Comparison of ENCODE assay signal across 25 mouse cellular contexts in genomic region chr14:51172947-51173346, GRCm38 (mm10). TPM values are rescaled to one million over a fixed set of nuclear protein-coding genes. Genes with fewer than 3 reads are reported as not detected.
A peak's percentile ranks its signal among the peaks of the same experiment; 100 is the strongest.
DNase-seq lines count a peak whose midpoint lies in the region; ATAC-seq and TF ChIP-seq lines count a peak whose summit lies in the region.
"Not testable (repeated sequence)": the region's sequence is repeated elsewhere in the genome, so short reads cannot be mapped to it uniquely, and the experiment has no call there.
"Had no signal": no experiment of that assay in that cellular context is flagged by ENCODE, and none has a peak within 500 bp of the region (broad histone marks: within the 10 kb centered on the region; RNA-seq: fewer than 3 reads in every experiment).

No protein-coding gene starts in this region.

- H3K4me1 ChIP-seq in CH12.LX (ENCODE audit: control insufficient read depth in 1 of 2, insufficient read depth in 2 of 2) = peaks cover 11 to 12% of the 10 kb centered on the region in 2 experiments
- not testable (repeated sequence) for H3K4me1 ChIP-seq in forebrain, postnatal 0 days (ENCODE audit: insufficient read depth); intestine, embryonic 15.5 days (replicated peaks)
- H3K4me1 ChIP-seq in heart, embryonic 13.5 days = peaks cover 13% of the 10 kb centered on the region

- peak; percentile 68 for ATAC-seq in forebrain, postnatal 0 days
- ATAC-seq in heart, embryonic 13.5 days (ENCODE audit: extremely low read depth, insufficient number of reproducible peaks, low FRiP score, low TSS enrichment) = not testable (repeated sequence)
- ATAC-seq in intestine, embryonic 15.5 days = 0 out of 2 replicates have a peak, but pooled peaks have one; percentile 22

- 28% methylated on average over 4 of the region's 4 CpGs for WGBS in forebrain, postnatal 0 days
- 46% methylated on average over 4 of the region's 4 CpGs for WGBS in heart, embryonic 13.5 days
- 67% methylated on average over 4 of the region's 4 CpGs for WGBS in intestine, embryonic 15.5 days

- in situ Hi-C loops in CH12.LX (cut with MboI; ENCODE audit: low pct_ligation_motif_present, low pct_unique_long_range_greater_than_20kb, low sequenced_read_pairs) = loop anchor here (5.0 kb wide), 1 partner anchor 79 kb away; no protein-coding TSS in a partner anchor

- peak overlapping the region; percentile 68 for H3K9ac ChIP-seq in CH12.LX (ENCODE audit: insufficient read depth, low read depth)
- H3K9ac ChIP-seq in forebrain, postnatal 0 days; intestine, embryonic 15.5 days: not testable (repeated sequence)
- 0 out of 2 replicates have a peak overlapping the region, but pooled peaks have one; percentile 33 for H3K9ac ChIP-seq in heart, embryonic 13.5 days

- dilution Hi-C loops in CH12.LX (cut with MboI; ENCODE audit: extremely low pct_ligation_motif_present, extremely low pct_unique_long_range_greater_than_20kb, low sequenced_read_pairs) = not testable (repeated sequence)

- TF ChIP-seq RAD21 in CH12.LX (IDR thresholded peaks at IDR 0.05; ENCODE audit: low read depth, low read length) = not testable (repeated sequence)

- not testable (repeated sequence) for TF ChIP-seq POLR2A in CH12.LX (IDR thresholded peaks at IDR 0.05; ENCODE audit: low read depth, low read length)

- intact Hi-C loops in left cerebral cortex, postnatal 25 days (cut with DNase I) = loop anchor here (5.0 kb wide), 1 partner anchor 174 kb away; no protein-coding TSS in a partner anchor

- TF ChIP-seq CTCF in CH12.LX (conservative IDR thresholded peaks at IDR 0.05 in 1 of 2, IDR thresholded peaks at IDR 0.05 in 1 of 2; ENCODE audit: low read depth in 2 of 2, low read length in 2 of 2); forebrain, postnatal 0 days (IDR thresholded peaks at IDR 0.05; ENCODE audit: low read depth): not testable (repeated sequence)

- H3K36me3 ChIP-seq in CH12.LX (replicated peaks in 1 of 2; ENCODE audit: control insufficient read depth in 1 of 2, insufficient read depth in 1 of 2, low read length in 1 of 2); forebrain, postnatal 0 days (ENCODE audit: insufficient read depth); heart, embryonic 13.5 days; intestine, embryonic 15.5 days: not testable (repeated sequence)

- DNase-seq in CH12.LX (ENCODE audit: extremely low read depth); forebrain, postnatal 0 days: not testable (repeated sequence)
- peak; percentile 15 for DNase-seq in layer of hippocampus, adult 9-10 months (ENCODE audit: low spot score)
- peak; percentile 11 to 46 for DNase-seq in left cerebral cortex, postnatal 25 days (ENCODE audit: low spot score in 2 of 2)
- DNase-seq in retina, postnatal 1 day = peak; percentile 1

- not testable (repeated sequence) for TF ChIP-seq EP300 in CH12.LX (IDR thresholded peaks at IDR 0.05; ENCODE audit: low read length)

- not testable (repeated sequence) for H3K79me2 ChIP-seq in CH12.LX (replicated peaks; ENCODE audit: control insufficient read depth, extremely low read depth, insufficient read depth, poor library complexity, severe bottlenecking)

- peak overlapping the region; percentile 74 for H3K27ac ChIP-seq in CH12.LX (ENCODE audit: insufficient read depth, low read depth)
- not testable (repeated sequence) for H3K27ac ChIP-seq in forebrain, postnatal 0 days (ENCODE audit: low read depth, low read length); heart, embryonic 13.5 days (replicated peaks); intestine, embryonic 15.5 days

- H3K27me3 ChIP-seq in CH12.LX (replicated peaks); forebrain, postnatal 0 days (ENCODE audit: insufficient read depth, low read length); heart, embryonic 13.5 days (replicated peaks); intestine, embryonic 15.5 days (replicated peaks): not testable (repeated sequence)

- H3K4me2 ChIP-seq in CH12.LX (ENCODE audit: insufficient read depth, low read depth, poor library complexity, severe bottlenecking) = peak overlapping the region; percentile 97
- H3K4me2 ChIP-seq in forebrain, postnatal 0 days (ENCODE audit: low read depth); intestine, embryonic 15.5 days (replicated peaks): not testable (repeated sequence)
- H3K4me2 ChIP-seq in heart, embryonic 13.5 days = peak overlapping the region; percentile 41

- H3K9me3 ChIP-seq in CH12.LX (replicated peaks; ENCODE audit: low read length); forebrain, postnatal 0 days (ENCODE audit: low read length); heart, embryonic 13.5 days; intestine, embryonic 15.5 days: not testable (repeated sequence)

- H3K4me3 ChIP-seq in CH12.LX (replicated peaks in 1 of 3; ENCODE audit: low read depth in 2 of 3, low read length in 2 of 3, poor library complexity in 1 of 3) = peak overlapping the region in 2 of 3 experiments; percentile 46 to 61
- not testable (repeated sequence) for H3K4me3 ChIP-seq in forebrain, postnatal 0 days (ENCODE audit: low read depth, low read length); heart, embryonic 13.5 days; intestine, embryonic 15.5 days (replicated peaks)

RNA-seq across cellular contexts. Expression of gene Rnase2b, which starts 10.9 kb away (rescaled TPM):
- total RNA-seq in CH12.LX (2012; rRNA removed) (1.3 and 1.6 TPM in 2 replicates), CH12.LX (2014; rRNA removed) (not detected in 2 replicates)
- 0.33 TPM in 1 of 2 replicates, not detected in the other for polyA plus RNA-seq in CH12.LX (2012; ENCODE audit: insufficient read length, low read depth)
- not detected in 2 replicates for total RNA-seq in forebrain, postnatal 0 days (2014; rRNA removed)
- polyA plus RNA-seq in forebrain, postnatal 0 days (2015; fragmentation: Nextera tagmentation; extraction: Ambion mirVana) = not detected in 2 replicates
- not detected in 2 replicates for polyA plus RNA-seq in heart, embryonic 13.5 days (2015; fragmentation: Nextera tagmentation; extraction: Ambion mirVana)
- polyA plus RNA-seq in intestine, embryonic 15.5 days (2015; fragmentation: Nextera tagmentation; extraction: Ambion mirVana) = not detected in 2 replicates
- not detected for total RNA-seq in left cerebral cortex, postnatal 25 days (2021)
- total RNA-seq: adrenal gland, postnatal 14 days; gastrocnemius, adult 18-20 months; gastrocnemius, postnatal 4 days; heart, adult 8-10 months; heart, postnatal 10 days; left cerebral cortex, postnatal 10 days; megakaryocyte progenitor cell, adult 5-6 weeks had no signal
- polyA plus RNA-seq: brain, embryonic 14.5 days; embryonic facial prominence, embryonic 14.5 days; forebrain, embryonic 13.5 days; hindbrain, embryonic 10.5 days; kidney, postnatal 0 days; large intestine, adult 2 months; limb, embryonic 12.5 days; liver, embryonic 11.5 days; midbrain, embryonic 12.5 days; stomach, embryonic 16.5 days had no signal

RNA-seq across cellular contexts. Expression of gene Ang2, which starts 26.0 kb away (rescaled TPM):
- not detected in 2 replicates for total RNA-seq in CH12.LX (2012; rRNA removed)
- not detected in 2 replicates for total RNA-seq in CH12.LX (2014; rRNA removed)
- polyA plus RNA-seq in CH12.LX (2012; ENCODE audit: insufficient read length, low read depth) = not detected in 2 replicates
- total RNA-seq in forebrain, postnatal 0 days (2014; rRNA removed) = not detected in 2 replicates
- not detected in 2 replicates for polyA plus RNA-seq in forebrain, postnatal 0 days (2015; fragmentation: Nextera tagmentation; extraction: Ambion mirVana)
- not detected in 2 replicates for polyA plus RNA-seq in heart, embryonic 13.5 days (2015; fragmentation: Nextera tagmentation; extraction: Ambion mirVana)
- not detected in 2 replicates for polyA plus RNA-seq in intestine, embryonic 15.5 days (2015; fragmentation: Nextera tagmentation; extraction: Ambion mirVana)
- not detected for total RNA-seq in left cerebral cortex, postnatal 25 days (2021)
- total RNA-seq: adrenal gland, postnatal 14 days; gastrocnemius, adult 18-20 months; gastrocnemius, postnatal 4 days; heart, adult 8-10 months; heart, postnatal 10 days; left cerebral cortex, postnatal 10 days; megakaryocyte progenitor cell, adult 5-6 weeks had no signal
- polyA plus RNA-seq: brain, embryonic 14.5 days; embryonic facial prominence, embryonic 14.5 days; forebrain, embryonic 13.5 days; hindbrain, embryonic 10.5 days; kidney, postnatal 0 days; large intestine, adult 2 months; limb, embryonic 12.5 days; liver, embryonic 11.5 days; lung, adult 2 months; midbrain, embryonic 12.5 days; stomach, embryonic 16.5 days had no signal

RNA-seq across cellular contexts. Expression of gene Rnase1, which starts 26.4 kb away (rescaled TPM):
- total RNA-seq in CH12.LX (2012; rRNA removed) = 0.17 TPM in 1 of 2 replicates, not detected in the other
- not detected in 2 replicates for total RNA-seq in CH12.LX (2014; rRNA removed)
- polyA plus RNA-seq in CH12.LX (2012; ENCODE audit: insufficient read length, low read depth) = not detected in 2 replicates
- total RNA-seq in forebrain, postnatal 0 days (2014; rRNA removed) = not detected in 2 replicates
- polyA plus RNA-seq in forebrain, postnatal 0 days (2015; fragmentation: Nextera tagmentation; extraction: Ambion mirVana) = 0.21 TPM in 1 of 2 replicates, not detected in the other
- polyA plus RNA-seq in heart, embryonic 13.5 days (2015; fragmentation: Nextera tagmentation; extraction: Ambion mirVana) = 0.39 and 0.49 TPM in 2 replicates
- polyA plus RNA-seq in intestine, embryonic 15.5 days (2015; fragmentation: Nextera tagmentation; extraction: Ambion mirVana) = 27.9 and 88.1 TPM in 2 replicates
- under 1 TPM; 0.57 to 0.73 TPM for total RNA-seq in left cerebral cortex, postnatal 25 days (2021)
- total RNA-seq: adrenal gland, postnatal 14 days; gastrocnemius, postnatal 4 days; left cerebral cortex, postnatal 10 days; megakaryocyte progenitor cell, adult 5-6 weeks had no signal
- polyA plus RNA-seq: forebrain, embryonic 13.5 days; hindbrain, embryonic 10.5 days; limb, embryonic 12.5 days; liver, embryonic 11.5 days; midbrain, embryonic 12.5 days had no signal

RNA-seq across cellular contexts. Expression of gene Ear14, which starts 30.2 kb away (rescaled TPM):
- not detected in 2 replicates for total RNA-seq in CH12.LX (2012; rRNA removed)
- total RNA-seq in CH12.LX (2014; rRNA removed) = not detected in 2 replicates
- not detected in 2 replicates for polyA plus RNA-seq in CH12.LX (2012; ENCODE audit: insufficient read length, low read depth)
- total RNA-seq in forebrain, postnatal 0 days (2014; rRNA removed) = not detected in 2 replicates
- not detected in 2 replicates for polyA plus RNA-seq in forebrain, postnatal 0 days (2015; fragmentation: Nextera tagmentation; extraction: Ambion mirVana)
- polyA plus RNA-seq in heart, embryonic 13.5 days (2015; fragmentation: Nextera tagmentation; extraction: Ambion mirVana) = not detected in 2 replicates
- polyA plus RNA-seq in intestine, embryonic 15.5 days (2015; fragmentation: Nextera tagmentation; extraction: Ambion mirVana) = not detected in 2 replicates
- not detected for total RNA-seq in left cerebral cortex, postnatal 25 days (2021)
- total RNA-seq: adrenal gland, postnatal 14 days; gastrocnemius, adult 18-20 months; gastrocnemius, postnatal 4 days; heart, adult 8-10 months; heart, postnatal 10 days; left cerebral cortex, postnatal 10 days; megakaryocyte progenitor cell, adult 5-6 weeks had no signal
- polyA plus RNA-seq: brain, embryonic 14.5 days; embryonic facial prominence, embryonic 14.5 days; forebrain, embryonic 13.5 days; hindbrain, embryonic 10.5 days; kidney, postnatal 0 days; large intestine, adult 2 months; limb, embryonic 12.5 days; liver, embryonic 11.5 days; lung, adult 2 months; midbrain, embryonic 12.5 days; stomach, embryonic 16.5 days had no signal

RNA-seq across cellular contexts. Expression of gene Rnase6, which starts 49.2 kb away (rescaled TPM):
- total RNA-seq in CH12.LX (2012; rRNA removed) (15.6 and 18.3 TPM in 2 replicates), CH12.LX (2014; rRNA removed) (35.1 and 38.2 TPM in 2 replicates)
- 15.3 and 16.4 TPM in 2 replicates for polyA plus RNA-seq in CH12.LX (2012; ENCODE audit: insufficient read length, low read depth)
- 0.77 and 2.7 TPM in 2 replicates for total RNA-seq in forebrain, postnatal 0 days (2014; rRNA removed)
- 1.3 and 1.4 TPM in 2 replicates for polyA plus RNA-seq in forebrain, postnatal 0 days (2015; fragmentation: Nextera tagmentation; extraction: Ambion mirVana)
- 0.32 and 0.70 TPM in 2 replicates for polyA plus RNA-seq in heart, embryonic 13.5 days (2015; fragmentation: Nextera tagmentation; extraction: Ambion mirVana)
- polyA plus RNA-seq in intestine, embryonic 15.5 days (2015; fragmentation: Nextera tagmentation; extraction: Ambion mirVana) = 1.3 and 2.0 TPM in 2 replicates
- under 1 TPM in 1 of 2 experiments, not detected in 1; 0.32 TPM for total RNA-seq in left cerebral cortex, postnatal 25 days (2021)
- total RNA-seq: left cerebral cortex, postnatal 10 days had no signal
- polyA plus RNA-seq: forebrain, embryonic 13.5 days; hindbrain, embryonic 10.5 days had no signal

Comparison
In these comparisons a context has a peak if more than half of its experiments do, and no peak if none do; other contexts are left out.
1. RNA of gene Rnase1, which starts 26.4 kb away (polyA plus RNA-seq): 27.9 to 88.1 TPM in intestine, embryonic 15.5 days; 0.39 to 0.49 TPM in heart, embryonic 13.5 days, 0.21 TPM in forebrain, postnatal 0 days and not detected in CH12.LX; every median in the first group is over 10 times any median in the second.